Mouse (Mus musculus) neural tube, embryonic 11.5 days (tissue): ENCODE data around the gene Thpo. TPM values are rescaled to one million over a fixed set of nuclear protein-coding genes. Genes with fewer than 3 reads are reported as not detected.

ENCODE experiments used
- ATAC-seq: fragments of 200-750 bp; cut with Nextera tagmentation; 2 replicates; pipeline ENCODE4 v1.8.0; 2017; ENCODE audit warnings: moderate number of reproducible peaks, mild to moderate bottlenecking, moderate TSS enrichment, moderate library complexity; ENCODE audit not compliant: insufficient read depth, low FRiP score, low TSS enrichment
- DNase-seq: peaks from one replicate; pipeline ENCODE4 v3.0.0-alpha.2; 2015; ENCODE audit warnings: low spot score
- H3K27ac ChIP-seq: fragments of 300-500 bp; sonication (generic); 2 replicates; pipeline ENCODE4 v1.5.1; 2014; ENCODE audit warnings: low read depth, mild to moderate bottlenecking, low read length
- H3K27me3 ChIP-seq: fragments of 300-500 bp; sonication (generic); 2 replicates; pipeline ENCODE4 v1.6.1; 2014; ENCODE audit warnings: mild to moderate bottlenecking, low read length, mixed read lengths; ENCODE audit not compliant: control insufficient read depth, insufficient read depth
- H3K36me3 ChIP-seq: fragments of 300-500 bp; sonication (generic); 2 replicates; pipeline ENCODE4 v1.6.1; 2014; ENCODE audit warnings: mild to moderate bottlenecking, low read length, moderate library complexity, mixed read lengths; ENCODE audit not compliant: control insufficient read depth, insufficient read depth
- H3K4me1 ChIP-seq: fragments of 300-500 bp; sonication (generic); 2 replicates; pipeline ENCODE4 v1.6.1; 2014; ENCODE audit warnings: low read length, mixed read lengths; ENCODE audit not compliant: control insufficient read depth, insufficient read depth
- H3K4me2 ChIP-seq: fragments of 300-500 bp; sonication (generic); 2 replicates; pipeline ENCODE4 v1.6.1; 2014; ENCODE audit warnings: low read depth, mild to moderate bottlenecking, moderate library complexity
- H3K4me3 ChIP-seq: fragments of 300-500 bp; sonication (generic); 2 replicates; pipeline ENCODE4 v1.5.1; 2014; ENCODE audit warnings: low read depth, low read length
- H3K9ac ChIP-seq: fragments of 300-500 bp; sonication (generic); 2 replicates; pipeline ENCODE4 v1.6.1; 2014; ENCODE audit warnings: mild to moderate bottlenecking, low read length
- H3K9me3 ChIP-seq: fragments of 300-500 bp; sonication (generic); 2 replicates; pipeline ENCODE4 v1.6.1; 2016; ENCODE audit warnings: low read length; ENCODE audit not compliant: control insufficient read depth
- WGBS: fragments of 180-500 bp; shearing (Covaris S2); extraction: QIAGEN DNeasy Blood & Tissue Kit; methylation state at CpG from one replicate; pipeline ENCODE4 v1.1.7; 2014; 5-methylcytosine and 5-hydroxymethylcytosine counted together
- polyA plus RNA-seq: library from polyadenylated mRNA; unstranded; fragments of >200 nt; fragmentation: Nextera tagmentation; extraction: Ambion mirVana; gene quantifications from 2 replicates; pipeline ENCODE4 v1.2.1, GENCODE M21; 2014

The Thpo gene
- polyA plus RNA-seq, 1 experiment from 2014 or later = 1.0 TPM

DNA sequence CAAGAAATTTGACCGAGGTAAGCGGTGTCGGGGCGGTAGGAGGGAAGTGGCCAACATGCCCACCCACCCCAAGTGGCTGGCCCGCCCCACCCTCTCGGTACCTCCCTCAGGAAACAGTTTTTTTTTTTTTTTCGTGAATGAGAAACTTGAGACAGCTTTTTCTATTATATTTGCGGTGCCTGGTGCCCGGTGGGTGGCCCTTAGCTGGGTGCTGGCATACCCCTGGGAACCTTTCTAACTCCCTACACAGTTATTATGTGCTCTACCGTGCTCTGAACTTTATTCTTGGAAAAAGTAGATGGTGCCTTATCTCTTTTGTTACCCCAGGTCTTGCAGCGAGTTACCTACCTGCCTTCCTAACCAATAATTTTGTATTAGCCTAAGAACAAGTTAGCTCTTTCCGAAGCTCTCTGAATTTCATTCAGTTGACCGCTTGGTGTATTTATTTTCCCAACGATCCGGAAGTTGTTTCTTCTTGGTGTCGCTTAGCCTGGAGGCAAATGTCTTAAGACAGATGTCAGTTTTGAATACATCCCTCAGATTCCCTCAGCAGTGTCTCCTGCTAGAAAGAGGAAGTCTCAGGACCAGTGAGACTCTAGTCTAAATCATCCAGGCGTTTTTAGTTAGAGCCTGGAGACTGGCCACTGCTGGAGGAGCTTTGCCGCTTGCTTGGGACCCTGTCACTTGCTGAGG is 16.2 kb downstream of the Thpo start:
- ATAC-seq (peak; percentile 14; the same call in 1 of the 2 replicates), DNase-seq (no peak)
- Histone ChIP-seq H3K4me3 (peak overlapping the region; percentile 63), H3K9ac (peak overlapping the region; percentile 82), H3K4me1 (peaks cover 30% of the 10 kb centered on the region), H3K9me3 (no peaks in the 10 kb centered on the region), H3K27me3 (no peaks in the 10 kb centered on the region), H3K36me3 (peaks cover 5% of the 10 kb centered on the region), H3K27ac (peak overlapping the region; percentile 88), H3K4me2 (peak overlapping the region; percentile 93)
- WGBS = 5% methylated on average over 18 of the region's 18 CpGs

DNA sequence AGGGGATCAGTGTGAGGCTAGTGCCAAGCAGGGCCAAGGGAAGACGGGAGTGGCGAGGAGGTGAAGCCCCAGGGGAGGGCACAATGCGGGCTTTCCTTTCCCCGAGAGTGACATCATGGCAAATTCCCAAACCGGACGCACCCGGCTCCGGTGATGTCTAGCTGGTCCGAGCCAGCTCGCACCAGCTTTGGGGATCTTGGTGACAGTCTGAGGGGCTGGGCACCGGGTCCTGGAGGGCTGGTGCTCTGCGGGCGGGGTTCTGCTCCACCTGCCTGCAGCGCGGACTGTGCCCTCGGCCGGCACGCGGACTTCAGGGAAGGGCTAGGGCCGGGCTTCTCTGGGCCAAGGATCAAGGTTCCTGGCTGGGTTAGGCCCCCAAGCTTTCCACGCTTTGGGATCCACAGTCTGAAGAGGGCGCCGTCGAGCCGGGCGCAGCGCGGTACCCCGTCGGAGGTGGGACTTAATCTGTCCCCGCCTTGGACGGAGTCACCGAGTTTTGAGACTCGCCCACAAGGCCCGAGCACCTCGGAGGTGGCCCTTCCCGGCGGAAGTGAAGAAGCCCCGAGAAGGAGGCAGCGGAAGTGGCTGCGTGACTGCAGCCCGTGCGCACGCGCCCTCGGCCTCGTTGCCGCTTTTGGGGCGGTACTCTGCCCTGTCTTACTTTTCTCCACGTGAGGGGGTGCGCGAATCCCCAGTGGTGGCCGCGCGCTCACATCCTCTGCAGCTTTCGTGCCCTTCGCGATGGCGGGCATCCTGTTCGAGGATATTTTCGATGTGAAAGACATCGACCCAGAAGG is 16.9 kb downstream of the Thpo start, which contains the start of the genes Polr2h and Clcn2:
Gene Polr2h, plus strand, starts transcription at position 485 of the 797 bp plus-strand sequence.
Gene Clcn2, minus strand, starts transcription at position 566 of the 797 bp plus-strand sequence.
- peak within 1 kb of the TSS; percentile 88 for H3K27ac ChIP-seq
- peaks cover 30% of the 10 kb centered on the region for H3K4me1 ChIP-seq
- peak within 1 kb of the TSS; percentile 93 for H3K4me2 ChIP-seq
- H3K4me3 ChIP-seq = peak within 1 kb of the TSS; percentile 63
- DNase-seq (peak; percentile 94), ATAC-seq (peak; percentile 64)
- peaks cover 6% of the 10 kb centered on the region for H3K36me3 ChIP-seq
- under 1% methylated on average over 62 of the region's 62 CpGs for WGBS
- peak within 1 kb of the TSS; percentile 82 for H3K9ac ChIP-seq
- H3K27me3 ChIP-seq = no peaks in the 10 kb centered on the region
- no peaks in the 10 kb centered on the region for H3K9me3 ChIP-seq

- H3K27me3 ChIP-seq = no peaks in the 10 kb centered on the region
- peak overlapping the region; percentile 88 for H3K27ac ChIP-seq
- DNase-seq (no peak), ATAC-seq (peak; percentile 8)
- under 1% methylated on average over 8 of the region's 8 CpGs for WGBS
- H3K9me3 ChIP-seq = no peaks in the 10 kb centered on the region
- H3K9ac ChIP-seq = peak overlapping the region; percentile 82
- peak overlapping the region; percentile 63 for H3K4me3 ChIP-seq
- peaks cover 30% of the 10 kb centered on the region for H3K4me1 ChIP-seq
- H3K36me3 ChIP-seq = peaks cover 4% of the 10 kb centered on the region
- H3K4me2 ChIP-seq = peak overlapping the region; percentile 93
These were observed 17.5 kb downstream of the Thpo start for GRCm38 (mm10) chr16:20716841-20717180.

GRCm38 (mm10) chr16:20715976-20716840 is 18.1 kb downstream of the Thpo start:
- WGBS = under 1% methylated on average over 61 of the region's 68 CpGs

DNA sequence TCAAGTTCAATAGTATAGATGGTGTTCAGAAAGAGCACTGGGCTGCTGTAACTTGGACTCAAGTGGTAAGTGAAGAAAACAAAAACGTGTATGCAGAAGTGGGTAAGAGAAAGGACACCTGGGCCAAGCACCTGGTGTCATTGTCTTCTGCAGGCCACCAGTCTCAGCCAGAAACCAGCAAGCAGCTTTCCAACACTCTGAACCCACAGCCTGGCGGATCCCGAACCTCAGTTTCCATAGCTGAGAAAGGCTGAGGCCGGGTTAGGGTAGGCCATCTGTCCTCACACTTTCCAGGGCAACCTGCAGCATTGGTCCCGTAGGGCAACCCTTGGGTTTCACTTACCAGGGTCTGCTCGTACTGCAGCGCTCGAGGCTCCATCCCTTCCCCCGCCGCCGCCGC is 18.7 kb downstream of the Thpo start:
- DNase-seq = no peak
- peak overlapping the region; percentile 63 for H3K4me3 ChIP-seq
- 0% methylated on average over 12 of the region's 12 CpGs for WGBS
- no peaks in the 10 kb centered on the region for H3K27me3 ChIP-seq
- H3K9me3 ChIP-seq = no peaks in the 10 kb centered on the region
- H3K4me2 ChIP-seq = peak overlapping the region; percentile 93
- ATAC-seq = no peak; the same call in 1 of the 2 replicates
- H3K27ac ChIP-seq = peak overlapping the region; percentile 88
- H3K36me3 ChIP-seq = peaks cover 6% of the 10 kb centered on the region
- H3K4me1 ChIP-seq = peaks cover 30% of the 10 kb centered on the region
- peak overlapping the region; percentile 82 for H3K9ac ChIP-seq

More at GRCm38 (mm10) chr16:20715976-20716840, 18.1 kb downstream of the Thpo start:
- H3K27ac ChIP-seq = peak overlapping the region; percentile 88
- ATAC-seq (peak; percentile 88), DNase-seq (peak; percentile 92)
- no peaks in the 10 kb centered on the region for H3K9me3 ChIP-seq
- H3K4me3 ChIP-seq = peak overlapping the region; percentile 63
- H3K4me1 ChIP-seq = peaks cover 30% of the 10 kb centered on the region
- peaks cover 6% of the 10 kb centered on the region for H3K36me3 ChIP-seq
- peak overlapping the region; percentile 93 for H3K4me2 ChIP-seq
- peak overlapping the region; percentile 82 for H3K9ac ChIP-seq
- no peaks in the 10 kb centered on the region for H3K27me3 ChIP-seq

GRCm38 (mm10) chr16:20715161-20715560 is 19.1 kb downstream of the Thpo start:
- no peaks in the 10 kb centered on the region for H3K9me3 ChIP-seq
- DNase-seq (no peak), ATAC-seq (no peak)
- H3K4me2 ChIP-seq = peak overlapping the region; percentile 93
- WGBS = 47% methylated on average over 2 of the region's 2 CpGs
- peak overlapping the region; percentile 63 for H3K4me3 ChIP-seq
- H3K4me1 ChIP-seq = peaks cover 30% of the 10 kb centered on the region
- H3K27me3 ChIP-seq = no peaks in the 10 kb centered on the region
- peaks cover 6% of the 10 kb centered on the region for H3K36me3 ChIP-seq
- H3K27ac ChIP-seq = no peak overlapping the region
- H3K9ac ChIP-seq = peak overlapping the region; percentile 82

DNA sequence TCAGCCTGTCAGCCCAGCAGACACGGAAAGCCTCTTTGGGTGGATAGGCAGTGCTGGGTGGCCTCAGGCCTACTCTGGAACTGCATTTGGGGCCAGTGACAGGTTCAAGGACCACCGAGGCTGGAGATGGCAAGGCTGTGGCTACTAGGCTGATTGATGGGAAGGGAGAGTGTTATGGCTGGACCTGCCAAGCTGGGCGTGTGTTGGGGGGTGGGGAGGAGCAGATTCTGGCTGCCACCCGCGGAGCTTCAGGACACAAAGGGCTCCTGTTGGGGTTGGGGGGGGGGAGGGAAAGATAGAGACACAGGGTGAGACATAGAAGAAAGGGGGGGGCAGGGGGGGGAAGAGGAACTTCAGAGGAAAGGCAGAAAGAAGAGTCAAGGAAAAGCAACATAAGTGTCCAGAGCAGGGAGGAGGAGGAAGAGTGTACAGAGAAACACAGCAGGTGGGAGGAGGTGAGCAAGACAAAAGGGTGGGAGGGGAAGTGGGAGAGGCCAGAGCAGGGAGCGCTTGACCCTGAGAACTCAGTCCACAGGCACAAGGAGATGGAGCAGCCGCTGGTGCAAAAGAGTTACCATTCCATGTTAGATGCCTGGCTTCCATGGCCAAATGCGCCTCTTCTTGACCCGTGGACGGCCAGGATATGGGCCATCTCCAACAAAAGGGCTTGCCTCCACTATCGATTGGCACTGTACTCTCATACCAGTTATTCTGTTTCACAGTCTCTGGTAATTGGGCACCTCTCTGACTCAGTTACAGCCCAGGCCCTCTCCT is 19.8 kb downstream of the Thpo start:
- peak overlapping the region; percentile 93 for H3K4me2 ChIP-seq
- WGBS = 28% methylated on average over 11 of the region's 11 CpGs
- H3K4me3 ChIP-seq = peak overlapping the region; percentile 63
- no peaks in the 10 kb centered on the region for H3K27me3 ChIP-seq
- H3K27ac ChIP-seq = no peak overlapping the region
- peaks cover 6% of the 10 kb centered on the region for H3K36me3 ChIP-seq
- H3K9me3 ChIP-seq = no peaks in the 10 kb centered on the region
- H3K4me1 ChIP-seq = peaks cover 30% of the 10 kb centered on the region
- DNase-seq (no peak), ATAC-seq (no peak)
- H3K9ac ChIP-seq = peak overlapping the region; percentile 82

- DNase-seq (no peak), ATAC-seq (no peak)
- no peak overlapping the region for H3K4me3 ChIP-seq
- no peaks in the 10 kb centered on the region for H3K9me3 ChIP-seq
- H3K36me3 ChIP-seq = peaks cover 6% of the 10 kb centered on the region
- H3K9ac ChIP-seq = no peak overlapping the region
- no peak overlapping the region for H3K27ac ChIP-seq
- no peaks in the 10 kb centered on the region for H3K27me3 ChIP-seq
- H3K4me2 ChIP-seq = no peak overlapping the region
- peaks cover 25% of the 10 kb centered on the region for H3K4me1 ChIP-seq
- WGBS = 91% methylated on average over 7 of the region's 7 CpGs
These were observed 21.4 kb downstream of the Thpo start for GRCm38 (mm10) chr16:20712889-20713288.
